In the genomic region with DNA sequence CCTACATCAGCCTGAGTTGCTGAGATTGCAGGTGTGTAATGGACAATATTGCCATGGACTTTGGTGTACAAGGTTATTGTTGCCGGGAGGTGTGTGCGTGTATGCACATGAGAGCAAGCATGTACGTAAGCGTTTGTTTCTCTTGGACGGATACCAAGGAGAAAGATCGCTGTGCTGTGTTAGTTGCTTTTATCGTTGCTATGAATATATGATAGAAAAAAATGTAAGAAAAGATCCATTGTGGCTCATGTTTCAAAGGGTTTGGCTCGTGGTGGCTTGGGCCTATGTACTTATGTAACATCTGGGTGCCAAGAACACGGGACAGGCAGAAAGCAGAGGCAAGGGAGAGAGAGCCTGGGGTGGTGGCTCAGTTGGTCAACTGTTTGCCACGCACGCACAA, we compare ENCODE assay signal across 20 mouse cellular contexts. TPM values are rescaled to one million over a fixed set of nuclear protein-coding genes. Genes with fewer than 3 reads are reported as not detected.
DNase-seq lines count a peak whose midpoint lies in the region; ATAC-seq and TF ChIP-seq lines count a peak whose summit lies in the region.
"Had no signal": no experiment of that assay in that cellular context is flagged by ENCODE, and none has a peak within 500 bp of the region (broad histone marks: within the 10 kb centered on the region; RNA-seq: fewer than 3 reads in every experiment).

No protein-coding gene starts in this region.

- no peak overlapping the region for H3K9ac ChIP-seq in lung, postnatal 0 days (replicated peaks; ENCODE audit: low read depth)
- H3K9ac ChIP-seq in stomach, postnatal 0 days (ENCODE audit: low read length) = no peak overlapping the region
- H3K9ac ChIP-seq: embryonic facial prominence, embryonic 12.5 days; forebrain, embryonic 13.5 days; heart, embryonic 13.5 days had no signal

- no peaks in the 10 kb centered on the region for H3K36me3 ChIP-seq in lung, postnatal 0 days (ENCODE audit: insufficient read depth, low read length)
- H3K36me3 ChIP-seq in stomach, postnatal 0 days (ENCODE audit: control insufficient read depth, insufficient read depth, low read length) = no peaks in the 10 kb centered on the region
- H3K36me3 ChIP-seq: embryonic facial prominence, embryonic 12.5 days had no signal

- no peak for ATAC-seq in lung, postnatal 0 days
- ATAC-seq in stomach, postnatal 0 days (ENCODE audit: low FRiP score, low TSS enrichment) = no peak
- ATAC-seq: CD4-positive, CD25-positive, alpha-beta regulatory T cell, adult 4 months; forebrain, embryonic 13.5 days; hindbrain, embryonic 16.5 days; inflammation-experienced regulatory T-cells, adult 6 months; intestine, postnatal 0 days had no signal

- H3K27me3 ChIP-seq in lung, postnatal 0 days (replicated peaks; ENCODE audit: insufficient read depth, low read length) = no peaks in the 10 kb centered on the region
- H3K27me3 ChIP-seq in stomach, postnatal 0 days (ENCODE audit: control insufficient read depth, insufficient read depth, low read length) = no peaks in the 10 kb centered on the region
- H3K27me3 ChIP-seq: embryonic facial prominence, embryonic 12.5 days; forebrain, embryonic 13.5 days; heart, embryonic 13.5 days had no signal

- peaks cover 12% of the 10 kb centered on the region; the same call in 1 of the 2 replicates for H3K4me1 ChIP-seq in lung, postnatal 0 days (ENCODE audit: insufficient read depth, low read depth, low read length)
- peaks cover 3% of the 10 kb centered on the region; the same call in 1 of the 2 replicates for H3K4me1 ChIP-seq in stomach, postnatal 0 days (replicated peaks; ENCODE audit: control insufficient read depth, insufficient read depth)

- no peak for TF ChIP-seq EP300 in lung, postnatal 0 days (IDR thresholded peaks at IDR 0.05)
- TF ChIP-seq EP300 in stomach, postnatal 0 days (optimal IDR thresholded peaks at IDR 0.05) = no peak

- 49% methylated on average over 11 of the region's 11 CpGs for WGBS in lung, postnatal 0 days
- 54% methylated on average over 11 of the region's 11 CpGs for WGBS in stomach, postnatal 0 days

- no peak for TF ChIP-seq CTCF in lung, postnatal 0 days (IDR thresholded peaks at IDR 0.05)
- TF ChIP-seq CTCF in stomach, postnatal 0 days (IDR thresholded peaks at IDR 0.05; ENCODE audit: low read depth) = no peak

- H3K9me3 ChIP-seq in lung, postnatal 0 days (ENCODE audit: low read length) = no peaks in the 10 kb centered on the region
- no peaks in the 10 kb centered on the region for H3K9me3 ChIP-seq in stomach, postnatal 0 days (ENCODE audit: control insufficient read depth, low read length)
- H3K9me3 ChIP-seq: embryonic facial prominence, embryonic 12.5 days; forebrain, embryonic 13.5 days had no signal

- no peak overlapping the region for H3K27ac ChIP-seq in lung, postnatal 0 days (ENCODE audit: low read length)
- H3K27ac ChIP-seq in stomach, postnatal 0 days (replicated peaks) = no peak overlapping the region
- H3K27ac ChIP-seq: embryonic facial prominence, embryonic 12.5 days; forebrain, embryonic 13.5 days; heart, embryonic 13.5 days had no signal

- peak; percentile 88 for DNase-seq in heart, adult 11 months
- DNase-seq in heart, adult 9 months (ENCODE audit: low spot score in 2 of 2) = no peak
- peak; percentile 62 for DNase-seq in lung, postnatal 0 days (ENCODE audit: low spot score)
- DNase-seq in lung, postnatal 4 days = no peak
- DNase-seq in gonadal fat pad, adult 2 months (ENCODE audit: low read depth) = peak; percentile 89
- DNase-seq in stomach, postnatal 0 days (ENCODE audit: low spot score) = peak; percentile 43
- no peak for DNase-seq in layer of hippocampus, postnatal 14 days (ENCODE audit: low spot score in 2 of 2)
- DNase-seq: adrenal gland, adult 2 months; cerebellum, adult 11 months; cerebellum, adult 8-10 months; cerebellum, postnatal 14 days; embryo, embryonic 11 days; heart, postnatal 36 days had no signal

- H3K4me3 ChIP-seq in lung, postnatal 0 days (ENCODE audit: low read depth, low read length) = no peak overlapping the region
- no peak overlapping the region for H3K4me3 ChIP-seq in stomach, postnatal 0 days (ENCODE audit: low read depth, low read length)
- H3K4me3 ChIP-seq: embryonic facial prominence, embryonic 12.5 days; forebrain, embryonic 13.5 days; heart, embryonic 13.5 days had no signal

- no peak overlapping the region for H3K4me2 ChIP-seq in lung, postnatal 0 days (replicated peaks; ENCODE audit: low read depth, low read length)
- no peak overlapping the region for H3K4me2 ChIP-seq in stomach, postnatal 0 days (replicated peaks; ENCODE audit: low read depth)
- H3K4me2 ChIP-seq: embryonic facial prominence, embryonic 12.5 days; forebrain, embryonic 13.5 days; heart, embryonic 13.5 days had no signal

RNA-seq across cellular contexts. Expression of a gene that starts 3.1 kb away (rescaled TPM):
- polyA plus RNA-seq in lung, postnatal 0 days (2015; fragmentation: Nextera tagmentation; extraction: Ambion mirVana) = 31.8 and 32.5 TPM in 2 replicates
- 11.9 and 12.9 TPM in 2 replicates for polyA plus RNA-seq in gonadal fat pad, adult 2 months (2012; rRNA removed)
- 13.9 and 15.3 TPM in 2 replicates for polyA plus RNA-seq in stomach, postnatal 0 days (2015; fragmentation: Nextera tagmentation; extraction: Ambion mirVana)
- 10 to 100 TPM; 42.4 to 45.3 TPM for total RNA-seq in layer of hippocampus, postnatal 14 days (2021)

Comparison
In these comparisons a context has a peak if more than half of its experiments do, and no peak if none do; other contexts are left out.
1. DNase-seq: peak in heart, adult 11 months (single experiment), lung, postnatal 0 days (single experiment), gonadal fat pad, adult 2 months (single experiment) and stomach, postnatal 0 days (single experiment); none in heart, adult 9 months (0 of 2), lung, postnatal 4 days (0 of 2) and layer of hippocampus, postnatal 14 days (0 of 2).